Mouse (Mus musculus) liver, adult 2 months (tissue): ENCODE data around the gene Zbp1. TPM values are rescaled to one million over a fixed set of nuclear protein-coding genes. Genes with fewer than 3 reads are reported as not detected.

Source experiments
- DNase-seq: peaks from one replicate; pipeline ENCODE4 v3.0.0-alpha.2; 2011; ENCODE audit warnings: low read depth, low spot score; ENCODE audit errors: extremely low read depth
- H3K27ac ChIP-seq: fragments of 200-500 bp; replicated peaks from 2 replicates; pipeline ENCODE4 v1.5.1; 2012; ENCODE audit warnings: low read depth, mild to moderate bottlenecking, control low read depth, inconsistent platforms, low read length; ENCODE audit not compliant: insufficient read depth
- H3K27me3 ChIP-seq: fragments of 200-500 bp; 2 replicates; pipeline ENCODE4 v1.6.1; 2012; ENCODE audit warnings: mild to moderate bottlenecking, moderate library complexity, low read length, inconsistent platforms; ENCODE audit not compliant: control insufficient read depth, insufficient read depth
- H3K36me3 ChIP-seq: fragments of 200-500 bp; 2 replicates; pipeline ENCODE4 v1.6.1; 2012; ENCODE audit warnings: low read length, inconsistent platforms; ENCODE audit not compliant: control insufficient read depth, insufficient read depth
- H3K4me1 ChIP-seq: fragments of 200-500 bp; 2 replicates; pipeline ENCODE4 v1.6.1; 2011; ENCODE audit warnings: low read length; ENCODE audit not compliant: control insufficient read depth, insufficient read depth
- H3K4me3 ChIP-seq: fragments of 200-500 bp; 2 replicates; pipeline ENCODE4 v1.5.1; 2011; ENCODE audit warnings: low read depth, mild to moderate bottlenecking, control low read depth, low read length, moderate library complexity; ENCODE audit not compliant: insufficient read depth
- H3K79me2 ChIP-seq: fragments of 200-500 bp; 2 replicates; pipeline ENCODE4 v1.6.1; 2012; ENCODE audit warnings: inconsistent platforms, mild to moderate bottlenecking, low read length, moderate library complexity; ENCODE audit not compliant: control insufficient read depth, insufficient read depth
- H3K9ac ChIP-seq: fragments of 200-500 bp; 2 replicates; pipeline ENCODE4 v1.6.1; 2012; ENCODE audit warnings: low read depth, mild to moderate bottlenecking, control low read depth, inconsistent platforms, low read length
- CTCF ChIP-seq: fragments of 200-500 bp; IDR thresholded peaks from 2 replicates; pipeline ENCODE4 v1.5.1; 2011; ENCODE audit warnings: low read depth, low read length, control low read depth
- POLR2A ChIP-seq: fragments of 200-500 bp; IDR thresholded peaks from 2 replicates; pipeline ENCODE4 v1.6.1; 2011; ENCODE audit warnings: low read length, control low read depth; ENCODE audit not compliant: insufficient read depth; ENCODE audit errors: extremely low read depth
- WGBS: fragments of 180-500 bp; shearing (Covaris S2); methylation state at CpG from one replicate; pipeline ENCODE4 v1.1.7; 2018; 5-methylcytosine and 5-hydroxymethylcytosine counted together
- polyA plus RNA-seq: library from polyadenylated mRNA; depleted of rRNA; stranded (reverse); fragments of >200 nt; gene quantifications from 2 replicates; pipeline ENCODE4 v1.2.3, GENCODE M21; 2012
- total RNA-seq: library from RNA; depleted of rRNA; stranded (reverse); fragments of >200 nt; gene quantifications from 2 replicates; pipeline ENCODE4 v1.2.3, GENCODE M21; 2014

The Zbp1 gene
- total and polyA plus RNA-seq, 2 experiments = 10.8 to 13.2 TPM

DNA sequence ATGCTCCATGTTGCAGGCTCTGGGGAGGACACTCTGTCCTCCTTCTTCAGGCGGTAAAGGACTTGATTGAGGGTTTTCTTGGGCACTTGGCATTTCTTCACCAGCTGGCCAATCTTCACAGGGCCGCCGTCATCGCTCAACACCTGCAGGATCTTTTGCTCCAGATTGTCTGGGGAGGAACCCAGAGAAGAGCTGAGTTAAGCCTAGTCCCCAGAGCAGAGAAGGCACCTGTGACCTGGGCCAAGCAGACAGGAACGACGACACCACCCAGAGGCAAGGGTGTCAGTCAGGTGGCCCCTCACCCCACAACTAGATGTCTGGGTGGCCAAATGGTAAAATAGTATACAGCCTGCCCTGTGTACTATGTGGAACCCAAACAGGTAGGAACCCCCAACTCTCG, 1.9 kb downstream of the Zbp1 start:
- 96% methylated on average over 7 of the region's 7 CpGs for WGBS
- H3K4me1 ChIP-seq = peaks cover 14% of the 10 kb centered on the region
- no peak overlapping the region for H3K9ac ChIP-seq
- TF ChIP-seq POLR2A (no peak), CTCF (no peak)
- no peaks in the 10 kb centered on the region for H3K79me2 ChIP-seq
- no peak overlapping the region for H3K27ac ChIP-seq
- no peak overlapping the region for H3K4me3 ChIP-seq
- no peaks in the 10 kb centered on the region for H3K36me3 ChIP-seq
- H3K27me3 ChIP-seq = no peaks in the 10 kb centered on the region
- DNase-seq = no peak

DNA sequence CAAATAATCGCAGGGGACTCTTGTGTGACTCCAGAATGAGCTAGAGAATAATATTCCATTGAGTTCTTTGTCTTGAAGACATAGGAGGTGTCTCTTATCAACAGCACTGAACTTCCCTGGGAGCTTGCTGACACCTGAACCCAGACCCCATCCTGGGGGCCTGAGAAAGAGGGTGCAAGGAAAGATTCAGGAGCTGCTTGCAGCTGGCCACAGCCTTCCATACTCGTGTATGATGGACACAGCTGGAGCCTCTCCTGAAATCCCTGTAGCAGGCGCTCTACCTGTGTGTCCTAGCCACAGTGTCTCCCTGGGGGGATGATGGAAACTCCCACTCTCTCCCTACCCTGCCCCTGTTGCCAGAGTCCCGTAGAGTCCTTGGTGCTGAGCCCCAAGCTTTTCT, 6.5 kb downstream of the Zbp1 start:
- WGBS = 84% methylated on average over 4 of the region's 4 CpGs
- TF ChIP-seq CTCF (no peak), POLR2A (no peak)
- H3K9ac ChIP-seq = no peak overlapping the region
- no peaks in the 10 kb centered on the region for H3K4me1 ChIP-seq
- H3K27ac ChIP-seq = no peak overlapping the region
- H3K36me3 ChIP-seq = no peaks in the 10 kb centered on the region
- H3K79me2 ChIP-seq = no peaks in the 10 kb centered on the region
- DNase-seq = no peak
- no peaks in the 10 kb centered on the region for H3K27me3 ChIP-seq
- H3K4me3 ChIP-seq = no peak overlapping the region

DNA sequence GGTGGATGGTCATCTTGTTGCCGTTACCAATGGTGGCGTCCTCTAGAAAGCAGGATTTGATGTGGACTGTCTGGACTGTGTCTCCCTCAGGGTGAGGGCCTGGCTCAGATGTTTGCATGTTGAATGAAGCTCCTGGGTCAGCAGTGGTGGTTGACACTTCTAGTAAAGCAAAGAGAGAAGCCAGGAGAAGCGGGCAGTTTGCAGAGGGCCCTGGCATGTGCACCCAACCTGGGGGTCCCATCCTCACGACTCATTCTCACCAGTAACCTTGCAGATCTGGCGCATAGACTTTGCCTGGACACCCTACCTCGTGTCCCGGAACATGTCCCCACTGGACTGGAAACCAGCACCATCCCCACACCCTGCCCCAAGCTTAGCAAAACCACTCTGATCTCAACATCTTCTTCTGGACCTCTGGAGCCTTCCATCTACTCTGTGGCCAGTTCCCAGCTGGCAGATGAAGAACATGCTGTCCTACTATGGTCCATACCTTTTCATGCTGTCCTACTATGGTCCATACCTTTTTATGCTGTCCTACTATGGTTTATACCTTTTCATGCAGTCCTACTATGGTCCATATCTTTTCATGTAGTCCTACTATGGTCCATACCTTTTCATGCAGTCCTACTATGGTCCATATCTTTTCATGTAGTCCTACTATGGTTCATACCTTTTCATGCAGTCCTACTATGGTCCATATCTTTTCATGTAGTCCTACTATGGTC, 9.5 kb downstream of the Zbp1 start:
- no peaks in the 10 kb centered on the region for H3K79me2 ChIP-seq
- H3K27me3 ChIP-seq = no peaks in the 10 kb centered on the region
- no peaks in the 10 kb centered on the region for H3K4me1 ChIP-seq
- no peak for DNase-seq
- H3K9ac ChIP-seq = no peak overlapping the region
- no peak overlapping the region for H3K4me3 ChIP-seq
- WGBS = 91% methylated on average over 7 of the region's 7 CpGs
- H3K36me3 ChIP-seq = no peaks in the 10 kb centered on the region
- no peak overlapping the region for H3K27ac ChIP-seq
- TF ChIP-seq CTCF = no peak
- TF ChIP-seq POLR2A = no peak

DNA sequence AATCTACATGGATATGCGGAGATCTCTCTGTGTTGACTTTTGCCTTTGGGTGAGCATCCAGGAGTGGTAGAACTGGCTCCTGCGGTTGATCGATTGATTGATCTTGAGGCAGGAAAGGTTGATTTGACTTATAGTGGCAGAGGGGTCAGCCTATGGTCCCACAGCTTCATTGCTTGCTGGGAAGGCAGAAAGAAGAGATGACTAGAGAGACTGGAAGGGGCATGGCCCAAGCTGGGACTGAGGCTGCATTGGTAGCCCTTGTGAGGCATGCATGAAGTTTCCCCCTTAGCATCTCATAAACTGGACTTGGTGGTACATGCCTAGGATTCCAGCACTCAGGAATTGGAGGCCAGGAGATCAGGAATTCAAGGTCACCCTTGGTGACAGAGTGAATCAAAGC, 11.7 kb downstream of the Zbp1 start:
- H3K9ac ChIP-seq = no peak overlapping the region
- H3K79me2 ChIP-seq = no peaks in the 10 kb centered on the region
- H3K4me1 ChIP-seq = no peaks in the 10 kb centered on the region
- 90% methylated on average over 3 of the region's 3 CpGs for WGBS
- no peak overlapping the region for H3K4me3 ChIP-seq
- no peaks in the 10 kb centered on the region for H3K27me3 ChIP-seq
- TF ChIP-seq POLR2A (no peak), CTCF (no peak)
- H3K27ac ChIP-seq = no peak overlapping the region
- H3K36me3 ChIP-seq = no peaks in the 10 kb centered on the region
- no peak for DNase-seq

DNA sequence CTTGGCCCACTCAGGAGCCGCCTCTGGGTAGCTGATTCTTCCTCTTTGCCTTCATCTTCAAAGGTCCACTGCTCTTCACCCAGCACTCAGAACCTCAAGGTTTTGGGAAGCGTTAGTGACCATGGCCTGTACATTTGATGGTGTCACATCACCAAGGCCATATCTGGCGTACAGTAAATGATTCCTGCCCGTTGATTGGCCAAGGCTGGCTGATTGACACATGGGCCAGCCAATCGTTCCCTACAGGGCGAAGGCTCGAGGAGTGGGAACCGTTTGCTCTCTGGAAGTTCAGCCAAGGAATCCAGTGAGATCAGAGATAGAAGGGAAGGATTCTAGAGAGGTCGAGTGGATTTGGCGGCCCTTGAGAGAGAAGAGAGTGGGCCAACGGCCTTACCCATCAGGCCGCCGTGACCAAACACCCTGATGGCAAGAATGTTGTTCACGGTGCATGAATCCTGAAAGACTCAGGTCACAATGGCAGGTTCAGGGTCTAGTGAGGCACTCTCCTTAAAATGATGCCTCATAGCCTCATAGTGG, 13.1 kb downstream of the Zbp1 start:
- TF ChIP-seq POLR2A (no peak), CTCF (no peak)
- WGBS = 93% methylated on average over 14 of the region's 14 CpGs
- no peak for DNase-seq

DNA sequence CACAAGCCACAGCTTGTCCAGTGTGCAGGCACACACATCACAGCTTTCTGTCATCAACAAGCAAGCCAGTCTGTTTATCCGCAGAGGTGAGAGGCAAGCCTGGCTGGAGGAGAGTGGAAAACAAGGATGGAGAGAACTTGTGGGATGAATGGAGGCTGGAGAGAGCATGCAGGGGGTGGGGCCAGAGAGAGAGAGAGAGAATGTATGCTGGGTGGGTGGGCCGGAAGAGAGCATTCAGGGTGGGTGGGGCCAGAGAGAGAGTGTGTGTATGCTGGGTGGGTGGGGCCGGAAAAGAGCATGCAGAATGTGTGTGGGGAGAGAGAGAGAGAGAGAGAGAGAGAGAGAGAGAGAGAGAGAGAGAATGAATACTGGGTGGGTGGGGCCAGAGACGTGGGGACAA, 14.1 kb downstream of the Zbp1 start:
- WGBS = 78% methylated on average over 4 of the region's 4 CpGs

More for the DNA sequence above, 13.1 kb downstream of the Zbp1 start:
- Histone ChIP-seq H3K4me1 (no peaks in the 10 kb centered on the region), H3K36me3 (no peaks in the 10 kb centered on the region), H3K27ac (no peak overlapping the region), H3K27me3 (no peaks in the 10 kb centered on the region), H3K4me3 (no peak overlapping the region), H3K9ac (no peak overlapping the region), H3K79me2 (no peaks in the 10 kb centered on the region)

More for the DNA sequence above, 14.1 kb downstream of the Zbp1 start:
- no peaks in the 10 kb centered on the region for H3K4me1 ChIP-seq
- H3K4me3 ChIP-seq = no peak overlapping the region
- no peak overlapping the region for H3K27ac ChIP-seq
- no peaks in the 10 kb centered on the region for H3K36me3 ChIP-seq
- DNase-seq = no peak
- H3K79me2 ChIP-seq = no peaks in the 10 kb centered on the region
- no peak overlapping the region for H3K9ac ChIP-seq
- H3K27me3 ChIP-seq = no peaks in the 10 kb centered on the region
- TF ChIP-seq POLR2A = no peak
- TF ChIP-seq CTCF = no peak
